Mouse (Mus musculus) megakaryocyte, embryonic 14.5 days (primary cell): ENCODE data around the gene Frmd4b.

Experiments
- FLI1 ChIP-seq: IDR thresholded peaks from 2 replicates; pipeline ENCODE4 v1.6.1; 2012; ENCODE audit warnings: low read length, inconsistent platforms, mixed read lengths
- GATA1 ChIP-seq: IDR thresholded peaks from 3 replicates; pipeline ENCODE4 v1.6.1; 2012; ENCODE audit warnings: mixed read lengths, low read length, inconsistent platforms, borderline replicate concordance

DNA sequence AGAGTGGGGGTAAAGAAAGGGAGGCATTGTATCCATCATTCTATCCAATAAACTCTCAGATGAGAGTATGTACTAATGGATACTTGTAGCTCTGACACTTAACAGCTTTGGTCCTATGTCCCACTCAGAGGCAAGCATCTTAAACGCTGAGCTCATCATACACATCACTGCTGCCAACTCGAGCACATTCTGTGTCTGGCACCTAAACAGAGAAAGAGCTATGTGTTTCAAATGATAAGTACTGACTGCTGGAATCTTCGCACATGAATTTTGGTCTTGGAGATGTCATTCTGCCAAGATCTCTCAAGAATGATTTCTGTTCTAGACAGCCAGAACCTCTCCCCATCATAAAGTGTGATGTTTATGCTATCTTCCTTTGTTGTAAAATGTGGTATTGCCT, 284.0 kb downstream of the Frmd4b start:
- TF ChIP-seq GATA1 (no peak), FLI1 (no peak)
